Mouse (Mus musculus) T-cell, adult 2 months (primary cell): Measurements from ENCODE around the gene Loxl3.

Experiments used
- DNase-seq: peaks from one replicate; pipeline ENCODE4 v3.0.0; 2022; ENCODE audit warnings: low spot score

Loxl3 gene

DNA sequence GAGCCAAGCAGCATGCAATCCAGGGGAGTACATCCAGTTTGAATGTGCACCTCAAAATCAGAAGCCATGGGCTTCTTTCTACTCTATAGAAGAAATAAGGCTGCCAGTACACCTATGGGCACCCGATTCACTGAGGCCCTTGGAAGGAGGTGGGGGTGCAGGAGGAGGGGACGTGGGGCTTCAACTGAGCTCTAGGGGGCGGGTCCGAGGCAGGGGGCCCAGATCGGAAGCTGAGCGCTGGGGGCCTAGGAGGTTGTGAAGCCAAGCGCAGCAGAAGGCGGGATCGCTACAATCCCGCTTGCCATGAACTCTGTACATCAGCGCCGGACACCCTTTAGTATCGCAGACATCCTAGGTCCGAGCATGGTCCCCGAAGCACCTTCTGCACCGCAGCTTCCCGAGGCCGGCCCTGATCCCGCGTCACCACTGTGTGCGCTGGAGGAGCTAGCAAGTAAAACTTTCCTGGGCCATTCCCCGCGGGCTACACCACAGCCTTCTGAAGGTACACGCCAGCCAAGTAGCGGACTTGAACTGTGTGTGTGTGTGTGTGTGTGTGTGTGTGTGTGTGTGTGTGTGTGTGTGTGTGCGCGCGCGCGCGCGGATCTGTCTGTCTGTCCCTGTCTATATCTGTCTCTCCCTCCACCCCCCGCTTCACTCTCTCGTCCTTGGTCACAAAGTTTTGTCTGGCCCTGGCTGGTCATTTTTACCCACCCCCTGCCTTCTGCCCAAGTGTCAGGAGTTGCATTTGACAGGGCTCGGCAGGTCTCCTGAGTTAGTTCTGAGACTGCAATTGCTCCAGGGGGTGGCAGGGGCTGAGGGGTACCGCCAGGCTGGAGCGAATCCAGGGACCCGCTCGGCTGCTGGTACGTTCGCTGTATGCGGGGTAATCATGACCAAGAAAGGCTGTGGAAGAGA lies 52.4 kb downstream of the Loxl3 start, which contains the start of gene Lbx2:
Gene Lbx2, plus strand, starts transcription at position 247 of the 915 bp plus-strand sequence.
- DNase-seq = no peak

DNA sequence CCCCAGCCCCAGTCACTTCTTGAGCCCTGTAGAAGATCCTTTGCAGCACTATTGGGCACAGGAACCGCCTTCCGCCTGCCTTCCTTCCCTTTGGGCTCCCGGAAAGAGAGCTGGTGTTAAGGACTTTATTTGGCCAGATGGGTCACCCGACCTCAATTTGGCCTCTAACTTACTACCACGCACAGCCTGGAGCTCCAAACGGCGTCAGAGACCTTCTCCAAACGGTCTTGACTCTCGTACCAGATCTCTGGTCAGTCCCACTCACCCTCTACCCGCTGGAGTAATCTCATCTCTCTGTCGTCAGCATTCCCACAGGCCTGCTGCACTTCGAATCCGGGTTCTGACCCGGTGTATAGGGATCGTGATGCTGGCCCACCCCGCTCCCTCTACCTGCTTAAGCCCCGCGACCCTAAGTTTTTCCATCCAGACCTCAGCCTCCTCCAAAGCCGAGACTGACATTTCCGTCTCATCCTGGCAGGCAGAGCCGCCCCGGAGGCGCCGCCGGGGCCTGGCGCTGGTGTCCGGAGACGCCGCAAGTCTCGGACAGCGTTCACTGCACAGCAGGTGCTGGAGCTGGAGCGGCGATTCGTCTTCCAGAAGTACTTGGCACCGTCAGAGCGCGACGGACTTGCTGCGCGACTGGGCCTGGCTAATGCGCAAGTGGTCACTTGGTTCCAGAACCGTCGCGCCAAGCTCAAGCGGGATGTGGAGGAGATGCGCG lies 53.4 kb downstream of the Loxl3 start:
- DNase-seq = no peak

GRCm38 (mm10) chr6:83087926-83088260 lies 53.9 kb downstream of the Loxl3 start:
- DNase-seq = no peak

GRCm38 (mm10) chr6:83092416-83093127 lies 58.6 kb downstream of the Loxl3 start:
- no peak for DNase-seq

DNA sequence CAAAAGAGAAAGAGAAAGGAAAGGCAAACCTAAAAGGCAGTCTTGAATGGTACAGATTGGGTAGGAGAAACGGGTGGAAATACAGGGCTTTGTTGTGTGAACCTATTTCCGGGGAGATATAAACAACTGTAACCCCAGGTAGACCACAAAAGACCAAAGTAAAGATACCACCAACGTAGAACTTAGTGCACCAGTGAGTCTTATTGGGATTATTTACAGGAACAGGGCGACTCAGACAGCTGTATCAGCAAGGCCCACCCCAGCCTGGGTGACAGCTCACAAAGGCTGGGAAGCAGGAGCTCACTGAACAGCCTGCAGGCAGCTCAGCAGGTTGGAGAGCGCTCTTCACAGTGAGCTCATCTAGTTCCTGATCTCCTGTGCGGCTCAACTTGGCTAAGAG lies 62.0 kb downstream of the Loxl3 start:
- DNase-seq = peak; percentile 81

DNA sequence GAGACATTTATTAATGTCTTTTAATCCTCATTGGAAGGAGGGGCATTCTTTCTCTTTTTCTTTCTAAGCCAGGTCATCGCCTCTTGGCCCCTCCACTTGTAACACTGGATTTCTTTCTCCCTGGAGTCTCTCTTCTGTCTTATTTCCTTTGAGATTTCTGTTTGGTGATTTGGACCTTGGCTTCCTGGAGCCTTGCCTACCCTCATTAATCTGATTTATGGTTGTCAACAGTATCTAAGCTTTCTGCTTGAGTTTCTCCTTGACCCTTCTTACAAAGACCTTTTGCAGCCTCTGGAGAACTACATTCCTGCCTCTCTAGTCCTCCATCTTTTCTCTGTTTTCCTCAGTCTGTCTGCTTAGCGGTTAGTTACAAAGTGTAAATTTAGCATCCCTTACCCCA lies 64.4 kb downstream of the Loxl3 start:
- DNase-seq = no peak

GRCm38 (mm10) chr6:83101316-83101687 lies 67.3 kb downstream of the Loxl3 start, which contains the start of the genes Ccdc142 and Gm42688:
TSS of gene Ccdc142 (plus strand) at chr6:83101601.
TSS of gene Gm42688 (plus strand) at chr6:83101617.
- peak; percentile 88 for DNase-seq

GRCm38 (mm10) chr6:83101688-83102556 lies 67.9 kb downstream of the Loxl3 start:
- peak; percentile 73 for DNase-seq
